Mouse (Mus musculus) cortical plate, adult 2 months (tissue): ENCODE data around the gene Pigm. TPM values are rescaled to one million over a fixed set of nuclear protein-coding genes. Genes with fewer than 3 reads are reported as not detected.

ENCODE experiments used
- H3K27ac ChIP-seq: fragments of 200-500 bp; 2 replicates; pipeline ENCODE4 v1.5.1; 2012; ENCODE audit warnings: low read length, control low read depth, inconsistent platforms; ENCODE audit not compliant: insufficient read depth
- H3K4me1 ChIP-seq: fragments of 200-500 bp; 2 replicates; pipeline ENCODE4 v1.6.1; 2011; ENCODE audit warnings: low read length; ENCODE audit not compliant: control insufficient read depth, insufficient read depth
- H3K4me3 ChIP-seq: fragments of 200-500 bp; 2 replicates; pipeline ENCODE4 v1.5.1; 2011; ENCODE audit warnings: mild to moderate bottlenecking, low read length, control low read depth; ENCODE audit not compliant: insufficient read depth
- CTCF ChIP-seq: fragments of 200-500 bp; IDR thresholded peaks from 2 replicates; pipeline ENCODE4 v1.5.1; 2011; ENCODE audit warnings: mild to moderate bottlenecking, control low read depth, low read length; ENCODE audit not compliant: insufficient read depth; ENCODE audit errors: extremely low read depth
- POLR2A ChIP-seq: fragments of 200-500 bp; IDR thresholded peaks from 2 replicates; pipeline ENCODE4 v1.6.1; 2011; ENCODE audit warnings: mild to moderate bottlenecking, low read length, control low read depth; ENCODE audit not compliant: insufficient read depth; ENCODE audit errors: extremely low read depth
- polyA plus RNA-seq: library from polyadenylated mRNA; depleted of rRNA; stranded (reverse); fragments of >200 nt; gene quantifications from 2 replicates; pipeline ENCODE4 v1.2.3, GENCODE M21; 2012

The Pigm gene
- polyA plus RNA-seq, 1 experiment, result 6.5 TPM

DNA sequence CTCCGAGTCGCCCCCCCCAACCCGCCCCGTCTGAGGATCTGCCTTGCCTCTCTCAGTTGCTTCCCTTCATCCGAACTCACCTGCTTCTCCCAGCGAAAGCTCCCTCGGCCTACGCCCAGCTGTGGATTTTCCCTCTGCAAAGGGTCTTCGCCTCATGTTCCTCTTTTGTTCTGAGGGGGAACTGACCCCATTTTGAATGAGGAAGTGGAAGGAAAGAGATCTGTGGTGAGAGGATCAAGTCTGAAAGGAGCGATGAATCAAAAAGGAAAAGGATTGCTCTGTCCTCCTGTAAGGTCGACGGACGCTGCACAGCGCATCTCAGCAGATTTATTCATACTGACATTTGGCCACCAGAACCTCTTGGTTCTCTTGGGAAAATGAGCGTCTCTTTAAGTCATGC is 40.5 kb upstream of the Pigm start:
- Histone ChIP-seq H3K4me1 (peaks cover 2% of the 10 kb centered on the region; the same call in 1 of the 2 replicates), H3K4me3 (no peak overlapping the region), H3K27ac (no peak overlapping the region)
- TF ChIP-seq CTCF, result no peak

GRCm38 (mm10) chr1:172337411-172338185 is 38.7 kb upstream of the Pigm start:
- Histone ChIP-seq H3K27ac (no peak overlapping the region), H3K4me1 (peaks cover 2% of the 10 kb centered on the region; the same call in 1 of the 2 replicates), H3K4me3 (no peak overlapping the region)
- TF ChIP-seq CTCF (no peak), POLR2A (no peak)

GRCm38 (mm10) chr1:172340729-172341321 is 35.5 kb upstream of the Pigm start, which contains the start of gene Kcnj10:
Kcnj10 (plus strand) TSS chr1:172341210.
- peaks cover 2% of the 10 kb centered on the region; the same call in 1 of the 2 replicates for H3K4me1 ChIP-seq
- peak within 1 kb of the TSS; percentile 41 for H3K4me3 ChIP-seq
- peak within 1 kb of the TSS; percentile 63 for H3K27ac ChIP-seq
- TF ChIP-seq CTCF (no peak), POLR2A (peak; percentile 42; the same call in 1 of the 2 replicates)

DNA sequence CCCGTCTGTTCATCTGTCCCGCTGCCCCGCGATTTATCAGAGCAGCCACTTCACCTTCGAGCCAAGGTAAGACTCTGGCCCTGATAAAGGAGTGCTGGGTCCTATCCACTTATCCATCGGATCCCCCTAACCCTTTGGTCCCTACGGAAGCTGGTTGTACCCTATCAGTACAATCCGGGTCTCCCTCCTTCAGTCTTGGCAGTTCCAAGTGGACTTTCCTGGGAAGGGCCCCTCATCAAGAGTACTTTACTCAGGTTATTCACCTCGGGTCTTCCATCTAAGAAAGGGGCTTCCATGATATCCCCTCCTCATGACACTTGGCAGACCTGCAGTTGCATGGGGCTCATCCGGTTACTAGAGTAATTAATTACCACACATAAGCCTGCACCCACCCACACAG is 35.0 kb upstream of the Pigm start:
- Histone ChIP-seq H3K4me1 (peaks cover 2% of the 10 kb centered on the region; the same call in 1 of the 2 replicates), H3K4me3 (peak overlapping the region; percentile 41), H3K27ac (peak overlapping the region; percentile 63)
- TF ChIP-seq CTCF (no peak), POLR2A (no peak)

DNA sequence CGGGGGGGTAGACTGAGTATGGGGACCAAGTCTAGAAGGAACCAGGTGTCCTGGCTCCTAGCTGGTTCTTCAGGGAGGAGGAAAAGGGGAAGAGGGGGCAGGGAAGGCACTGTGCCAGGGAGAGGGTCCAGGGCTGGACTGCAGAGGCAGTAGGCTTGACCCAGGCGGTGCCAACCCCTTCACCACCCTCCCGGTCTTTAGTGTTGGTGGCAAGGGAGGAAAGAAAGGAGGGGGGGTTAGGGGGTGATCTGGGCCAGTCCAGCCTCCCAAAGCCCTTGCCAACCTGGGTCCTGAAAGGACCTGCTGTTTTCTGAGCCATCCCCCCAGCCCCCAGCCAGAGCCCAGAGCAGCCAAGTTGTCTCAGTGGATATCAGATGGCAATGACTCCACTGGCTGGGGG is 33.6 kb upstream of the Pigm start:
- Histone ChIP-seq H3K4me1 (peaks cover 2% of the 10 kb centered on the region; the same call in 1 of the 2 replicates), H3K4me3 (peak overlapping the region; percentile 41), H3K27ac (no peak overlapping the region; the same call in 1 of the 2 replicates)
- TF ChIP-seq CTCF (no peak), POLR2A (peak; percentile 17; the same call in 1 of the 2 replicates)

- H3K4me1 ChIP-seq, result peaks cover 2% of the 10 kb centered on the region; the same call in 1 of the 2 replicates
- TF ChIP-seq CTCF (no peak), POLR2A (no peak)
- H3K4me3 ChIP-seq, result peak overlapping the region; percentile 5; the same call in 1 of the 2 replicates
- peak overlapping the region; percentile 78 for H3K27ac ChIP-seq
Observed at GRCm38 (mm10) chr1:172343914-172344313, 32.4 kb upstream of the Pigm start.

GRCm38 (mm10) chr1:172344820-172345219 is 31.5 kb upstream of the Pigm start:
- TF ChIP-seq POLR2A, result no peak
- no peak for TF ChIP-seq CTCF
- Histone ChIP-seq H3K27ac (peak overlapping the region; percentile 78; the same call in 1 of the 2 replicates), H3K4me1 (peaks cover 2% of the 10 kb centered on the region; the same call in 1 of the 2 replicates)

DNA sequence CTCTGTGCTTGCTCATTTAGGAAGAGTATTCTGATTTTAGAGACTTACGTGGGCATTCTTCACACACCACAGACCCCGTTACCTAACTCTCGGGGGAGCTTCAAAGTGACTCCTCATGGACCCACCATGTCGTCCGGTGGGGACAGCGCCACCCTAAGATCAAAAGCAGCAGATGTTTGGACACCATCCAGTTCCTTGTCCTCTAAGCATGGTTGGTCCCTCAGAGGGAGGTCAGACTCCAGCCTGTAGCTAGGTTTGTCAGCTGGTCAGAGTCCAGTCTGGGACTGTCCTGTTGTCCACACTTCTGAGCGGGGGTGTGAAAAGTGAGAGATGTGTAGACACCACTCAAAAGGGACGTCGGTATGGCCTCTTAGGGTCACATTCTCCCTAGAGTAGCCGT is 29.6 kb upstream of the Pigm start:
- peak overlapping the region; percentile 65; the same call in 1 of the 2 replicates for H3K27ac ChIP-seq
- no peak for TF ChIP-seq POLR2A
- TF ChIP-seq CTCF, result no peak
- no peak overlapping the region for H3K4me3 ChIP-seq

More at GRCm38 (mm10) chr1:172344820-172345219, 31.5 kb upstream of the Pigm start:
- H3K4me3 ChIP-seq, result no peak overlapping the region

DNA sequence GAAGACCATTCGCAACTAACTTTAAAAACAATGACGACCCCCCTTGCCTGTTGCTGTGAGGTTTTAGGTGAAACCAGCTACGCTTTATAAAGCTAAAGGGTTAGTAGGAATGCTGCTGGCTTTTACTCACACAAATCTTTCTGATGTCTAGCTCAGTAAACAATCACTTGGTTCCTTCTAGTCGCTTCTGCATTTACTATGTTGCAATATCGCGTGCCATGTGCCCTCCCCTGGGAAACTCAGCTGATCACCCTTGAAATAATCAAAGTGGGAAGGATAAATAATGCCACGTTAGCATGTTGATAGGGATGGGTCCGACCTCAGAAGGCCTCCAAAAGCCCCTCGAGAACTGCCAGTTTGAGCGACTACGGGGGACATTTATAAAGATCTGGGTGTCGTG is 29.0 kb upstream of the Pigm start:
- 0 out of 2 replicates have a peak, but pooled peaks cover 3% of the 10 kb centered on the region for H3K4me1 ChIP-seq
- TF ChIP-seq CTCF (no peak), POLR2A (no peak)
- H3K4me3 ChIP-seq, result no peak overlapping the region
- H3K27ac ChIP-seq, result peak overlapping the region; percentile 73

More for the DNA sequence above, 29.6 kb upstream of the Pigm start:
- 0 out of 2 replicates have a peak, but pooled peaks cover 3% of the 10 kb centered on the region for H3K4me1 ChIP-seq
